Mouse (Mus musculus): ENCODE measurements around the gene Tnfsf13b. TPM values are rescaled to one million over a fixed set of nuclear protein-coding genes. Genes with fewer than 3 reads are reported as not detected.

The Tnfsf13b gene
- total RNA-seq (2017), result 0.68 TPM in 1 of 2 replicates, not detected in the other

DNA sequence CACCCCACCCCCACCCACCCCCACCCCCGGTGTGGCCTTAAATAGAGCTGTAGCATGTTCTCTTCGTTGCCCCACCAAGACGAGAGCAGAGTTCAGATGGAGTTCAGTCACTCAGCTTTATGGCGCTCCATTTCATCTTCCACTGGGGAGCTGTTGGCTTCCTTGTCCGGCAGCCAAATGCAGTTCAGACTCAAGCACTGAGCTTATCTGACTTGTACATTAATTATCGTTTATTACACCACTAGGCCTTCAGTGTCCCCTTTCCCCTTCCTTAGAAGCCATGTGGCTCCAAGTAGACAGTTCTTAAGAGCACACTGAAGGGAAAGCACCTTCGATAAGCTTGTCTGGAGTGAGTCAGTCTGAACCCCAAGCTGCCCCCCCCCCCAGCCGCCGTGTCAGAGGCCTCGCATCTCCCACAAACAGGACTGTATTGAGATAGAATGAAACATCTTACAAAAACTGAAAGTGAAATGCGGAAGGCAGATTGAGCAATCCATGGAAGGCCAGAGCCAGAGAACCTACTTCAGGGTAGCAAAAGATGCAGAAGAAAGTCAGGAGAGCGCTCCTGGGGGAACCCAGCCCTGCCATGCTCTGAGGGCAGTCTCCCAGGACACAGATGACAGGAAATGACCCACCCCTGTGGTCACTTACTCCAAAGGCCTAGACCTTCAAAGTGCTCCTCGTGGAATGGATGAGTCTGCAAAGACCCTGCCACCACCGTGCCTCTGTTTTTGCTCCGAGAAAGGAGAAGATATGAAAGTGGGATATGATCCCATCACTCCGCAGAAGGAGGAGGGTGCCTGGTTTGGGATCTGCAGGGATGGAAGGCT is at the start of gene Tnfsf13b:
Tnfsf13b (plus strand) TSS at position 312 of the 830 bp plus-strand sequence.
- ATAC-seq (replicated peaks; ENCODE audit: low read depth, poor library complexity, severe bottlenecking), result peak; percentile 89

DNA sequence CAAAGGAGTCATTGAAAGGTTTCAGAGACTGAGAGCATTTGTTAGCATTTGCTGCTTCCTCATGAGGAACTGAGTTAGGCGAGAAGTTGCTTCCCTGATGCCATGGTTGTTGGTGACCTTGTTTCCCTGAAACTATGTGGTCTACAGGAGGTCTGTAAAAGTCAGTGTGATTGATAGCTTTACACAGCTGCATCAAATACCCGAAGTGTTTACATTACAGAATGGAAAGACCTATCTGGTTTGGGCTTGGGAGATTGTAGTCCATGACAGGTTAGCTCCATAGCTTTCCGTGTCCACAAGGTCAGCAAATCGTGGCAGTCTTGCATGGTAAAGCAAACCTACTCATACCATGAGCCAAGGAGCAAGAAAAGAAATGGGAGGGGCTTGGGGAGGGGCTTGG is 47.9 kb upstream of the Tnfsf13b start:
- ATAC-seq (replicated peaks; ENCODE audit: low read depth, poor library complexity, severe bottlenecking), result no peak

DNA sequence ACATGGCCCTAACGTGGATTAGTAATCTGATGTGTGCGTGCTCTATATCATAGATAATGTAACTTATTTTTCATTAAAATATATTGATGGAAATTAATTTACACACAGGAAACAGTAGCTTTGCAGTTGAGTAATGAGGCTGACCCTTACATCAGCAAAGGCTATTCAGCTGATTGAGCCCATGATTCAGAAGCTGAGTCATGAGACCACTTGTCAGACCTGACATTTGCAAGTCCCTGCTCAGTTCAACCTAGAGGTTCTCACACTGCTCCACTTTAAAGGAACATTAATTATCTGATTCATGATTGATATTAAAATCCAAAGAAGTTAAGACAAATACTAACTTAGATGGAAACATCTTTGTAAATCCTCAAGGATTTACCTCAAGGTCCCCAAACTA is 46.3 kb upstream of the Tnfsf13b start:
- no peak for ATAC-seq (replicated peaks; ENCODE audit: low read depth, poor library complexity, severe bottlenecking)

DNA sequence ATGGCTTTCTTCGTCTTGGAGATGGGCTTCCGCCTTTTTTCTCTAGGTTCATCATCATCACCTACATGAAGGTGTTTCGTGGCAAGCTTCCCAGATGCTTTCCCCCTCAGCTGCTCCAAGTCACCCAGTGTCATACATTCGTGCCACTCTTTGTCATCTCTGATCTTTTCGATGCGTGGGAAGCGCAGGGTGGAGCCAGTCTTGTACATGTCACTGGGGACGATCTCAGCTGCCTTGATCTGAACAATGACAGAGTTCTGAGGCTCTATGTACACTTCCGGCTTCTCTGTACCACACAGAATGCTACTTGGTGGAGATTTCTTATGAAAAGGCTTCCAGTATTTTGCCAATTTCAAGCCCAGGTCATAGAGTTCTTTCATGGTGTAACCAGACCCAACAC is 34.4 kb upstream of the Tnfsf13b start:
- no peak for ATAC-seq (replicated peaks; ENCODE audit: low read depth, poor library complexity, severe bottlenecking)

DNA sequence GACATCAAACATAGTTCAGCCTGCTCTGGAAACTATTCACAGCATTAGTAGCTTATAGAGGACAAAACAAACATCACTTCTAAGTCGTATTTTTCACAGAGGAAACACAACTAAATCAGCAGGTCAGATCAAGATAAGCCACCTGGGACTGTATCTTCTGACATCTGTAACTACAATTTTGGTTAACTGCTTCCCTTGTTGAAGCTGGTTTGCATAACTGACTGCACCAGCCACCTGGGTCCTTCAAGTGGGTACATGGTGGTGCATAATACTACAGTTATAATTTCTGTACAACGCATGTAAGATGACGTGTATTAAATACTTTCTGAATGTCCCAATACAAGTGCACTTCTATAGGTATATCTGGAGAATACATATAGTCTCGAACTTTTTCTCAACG is 31.0 kb upstream of the Tnfsf13b start:
- ATAC-seq (replicated peaks; ENCODE audit: low read depth, poor library complexity, severe bottlenecking), result no peak

DNA sequence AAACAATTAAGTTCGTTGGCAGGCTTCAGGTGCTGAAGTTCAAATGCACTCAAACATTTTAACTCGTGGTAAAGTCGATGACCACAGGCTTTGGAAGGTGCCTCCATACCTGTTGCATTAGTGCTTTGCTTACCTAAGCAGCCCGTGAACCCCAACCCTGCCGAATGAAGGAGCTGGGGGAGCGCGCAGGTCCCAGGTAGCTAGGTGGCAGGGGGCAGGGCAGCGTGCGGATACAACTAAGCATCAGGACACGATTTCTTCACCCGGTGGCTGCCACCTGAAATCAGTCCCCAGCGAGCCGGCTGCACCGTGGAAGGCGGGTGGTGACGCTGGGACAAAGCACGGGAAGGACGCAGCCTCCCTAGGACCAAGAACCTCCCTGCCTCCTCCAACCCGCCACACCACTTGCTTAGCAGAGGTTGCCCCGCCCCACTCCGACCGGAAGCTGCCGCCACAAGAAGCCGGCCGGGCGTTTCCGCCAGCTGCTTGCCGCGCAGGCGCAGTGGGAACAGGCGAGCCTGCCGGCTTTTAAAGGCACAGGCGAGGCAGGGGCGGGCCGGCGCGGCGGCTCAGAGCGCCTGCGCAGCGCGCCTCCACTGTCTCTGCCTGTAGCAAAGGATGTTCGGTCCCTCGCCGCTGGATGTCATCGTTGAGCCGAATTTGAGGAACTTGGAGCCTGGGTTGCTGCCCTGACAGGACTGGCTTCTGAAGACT is 30.2 kb upstream of the Tnfsf13b start:
- peak; percentile 83 for ATAC-seq (replicated peaks; ENCODE audit: low read depth, poor library complexity, severe bottlenecking)

DNA sequence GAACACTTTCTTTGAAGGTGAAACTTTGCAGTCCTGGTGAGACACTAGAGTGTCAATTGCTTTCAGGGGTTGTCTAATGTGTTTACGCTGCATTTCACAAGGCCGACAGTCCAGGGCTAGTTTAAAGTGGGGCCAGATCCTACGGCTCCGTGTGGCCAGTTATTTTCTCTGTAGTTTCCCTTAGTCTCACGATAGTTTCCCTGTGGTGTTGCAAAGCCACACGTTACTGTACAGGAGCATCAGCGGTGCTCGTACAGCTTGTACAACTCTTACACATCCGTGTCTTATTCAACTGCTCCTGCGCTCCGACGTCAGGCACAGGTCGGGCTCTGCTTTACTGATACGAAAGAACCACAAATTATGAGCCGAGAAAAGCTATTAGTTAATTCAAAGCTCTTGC is 29.3 kb upstream of the Tnfsf13b start:
- ATAC-seq (replicated peaks; ENCODE audit: low read depth, poor library complexity, severe bottlenecking), result no peak

DNA sequence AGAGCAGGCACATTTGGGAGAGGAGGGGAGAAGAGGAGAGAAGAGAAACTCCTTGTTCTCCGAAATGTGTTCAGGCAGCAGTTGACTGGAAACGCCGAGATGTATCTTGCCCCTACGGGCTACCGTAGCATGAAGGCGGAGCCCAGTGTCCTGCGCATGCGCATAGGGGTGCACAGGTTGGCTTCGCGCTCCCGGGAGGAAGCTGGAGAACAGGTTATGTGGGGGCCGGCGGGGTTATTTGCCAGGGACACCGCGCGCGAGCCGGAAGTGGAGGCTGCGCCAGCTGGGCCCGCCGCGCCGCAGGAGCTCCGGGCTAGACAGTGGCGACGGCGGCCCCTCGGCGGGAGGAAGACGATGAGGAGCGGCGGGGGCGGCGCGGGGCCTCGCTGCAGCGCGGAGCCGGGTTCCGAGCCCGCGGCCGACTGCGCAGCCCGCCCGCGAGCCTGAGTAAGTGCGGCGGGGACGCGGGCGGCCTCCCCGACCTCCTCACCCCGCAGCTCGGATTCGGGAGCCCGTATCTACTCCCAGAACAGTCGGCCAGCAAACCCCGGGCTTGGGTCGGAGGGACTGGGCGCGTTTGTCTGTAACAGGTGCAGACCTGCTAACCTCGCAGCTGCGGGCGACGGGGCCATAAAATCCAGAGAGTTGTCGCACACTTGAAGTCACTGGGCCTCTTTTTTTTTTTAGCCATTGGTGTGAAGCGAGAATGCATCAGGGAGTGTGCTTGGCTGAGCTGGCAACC is 28.5 kb upstream of the Tnfsf13b start, which contains the start of the genes Lig4 and Abhd13:
Lig4 (minus strand) TSS at position 114 of the 742 bp plus-strand sequence.
Abhd13 (plus strand) TSS at position 135 of the 742 bp plus-strand sequence.
- ATAC-seq (replicated peaks; ENCODE audit: low read depth, poor library complexity, severe bottlenecking), result peak; percentile 78

DNA sequence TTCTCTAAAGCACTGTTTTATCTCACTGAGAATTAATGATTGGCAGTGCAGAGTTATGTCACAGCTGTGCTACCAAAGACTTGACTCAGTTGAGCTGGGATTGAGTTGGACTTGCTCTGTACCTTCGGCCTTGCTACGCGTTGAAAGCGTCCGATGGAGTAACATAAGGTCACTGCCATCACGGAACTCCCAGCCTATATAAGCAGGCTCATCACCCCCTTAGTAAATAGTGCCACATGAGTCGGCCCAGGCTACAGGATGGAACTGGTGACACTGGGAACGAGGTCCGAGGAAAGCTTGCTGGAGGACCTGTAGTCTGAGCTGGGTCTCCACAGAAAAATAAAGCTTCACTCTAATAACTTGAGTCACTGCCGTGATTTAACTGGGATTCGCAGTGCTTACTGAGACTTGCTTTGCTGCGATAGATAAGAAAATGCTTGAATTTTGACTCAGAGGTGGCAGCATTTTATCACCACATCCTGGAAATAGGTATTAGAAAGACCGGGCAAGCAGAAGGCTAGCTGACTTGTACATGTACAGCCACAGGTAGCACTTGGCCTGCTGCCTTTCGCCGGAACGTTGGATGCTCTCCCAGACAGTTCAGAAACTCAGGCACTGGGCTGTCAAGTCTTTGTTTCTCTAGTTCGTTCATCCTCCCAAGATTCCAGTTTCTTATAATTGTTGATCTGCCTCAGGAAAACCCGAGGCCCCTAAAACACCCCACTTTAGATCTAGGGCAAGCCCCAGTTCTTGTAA is 27.6 kb upstream of the Tnfsf13b start:
- no peak for ATAC-seq (replicated peaks; ENCODE audit: low read depth, poor library complexity, severe bottlenecking)

DNA sequence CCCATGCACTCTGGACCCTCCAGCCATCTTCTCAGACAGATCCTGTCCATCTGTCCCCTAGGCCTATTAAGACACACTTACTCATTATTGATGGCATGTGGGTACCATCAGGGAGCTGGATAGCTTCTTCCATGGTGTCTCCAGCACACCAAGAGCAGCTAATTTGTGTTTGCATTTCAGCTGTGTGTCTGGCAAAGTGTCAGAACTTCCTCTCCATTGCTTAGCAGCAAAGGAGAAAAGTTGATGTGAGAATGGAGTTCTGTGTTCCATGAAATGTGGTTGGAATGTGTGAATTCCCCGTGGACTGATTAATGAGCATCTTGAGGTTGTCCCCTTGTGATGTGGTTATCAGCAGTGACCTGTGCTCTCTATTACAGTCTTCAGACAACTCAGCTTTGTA is 26.5 kb upstream of the Tnfsf13b start:
- ATAC-seq (replicated peaks; ENCODE audit: low read depth, poor library complexity, severe bottlenecking), result no peak

DNA sequence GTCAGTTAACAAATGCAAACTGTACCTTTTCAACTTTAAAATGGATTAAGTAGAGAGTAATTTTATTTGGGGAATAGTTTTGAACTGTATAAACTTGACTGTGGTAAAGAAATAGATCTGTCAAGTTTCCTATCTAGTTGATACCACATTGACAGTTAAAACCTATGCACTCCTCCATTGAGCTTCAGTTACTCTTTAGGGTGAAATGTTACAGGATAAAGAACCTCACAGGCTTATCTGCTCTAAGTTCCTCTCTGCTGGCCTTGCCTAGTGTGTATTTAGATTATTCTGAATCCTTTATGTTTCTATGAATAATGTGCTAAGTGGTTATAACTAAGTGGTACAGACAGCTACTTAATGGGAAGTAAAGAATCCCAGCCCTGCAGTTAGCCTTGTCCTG is 26.1 kb upstream of the Tnfsf13b start:
- no peak for ATAC-seq (replicated peaks; ENCODE audit: low read depth, poor library complexity, severe bottlenecking)

DNA sequence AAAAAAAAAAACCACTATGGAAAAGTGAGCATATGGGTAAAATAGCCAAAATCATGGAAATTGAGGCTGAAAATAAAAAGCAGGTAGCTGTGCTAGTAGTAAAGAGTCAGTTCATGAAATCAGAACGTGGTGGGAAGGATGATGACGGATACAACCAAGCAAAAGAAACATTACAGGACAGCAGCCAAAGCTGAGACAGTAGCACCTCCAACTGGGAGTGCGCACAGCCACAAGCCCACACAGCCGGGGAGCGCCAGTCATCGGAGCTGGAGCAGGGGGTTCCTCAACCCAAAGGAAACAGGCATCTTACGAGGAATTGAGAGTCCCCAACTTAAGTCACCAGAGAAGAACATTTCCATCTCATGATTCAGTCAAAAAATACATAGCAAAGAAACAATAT is 2.2 kb upstream of the Tnfsf13b start:
- no peak for ATAC-seq (replicated peaks; ENCODE audit: low read depth, poor library complexity, severe bottlenecking)

DNA sequence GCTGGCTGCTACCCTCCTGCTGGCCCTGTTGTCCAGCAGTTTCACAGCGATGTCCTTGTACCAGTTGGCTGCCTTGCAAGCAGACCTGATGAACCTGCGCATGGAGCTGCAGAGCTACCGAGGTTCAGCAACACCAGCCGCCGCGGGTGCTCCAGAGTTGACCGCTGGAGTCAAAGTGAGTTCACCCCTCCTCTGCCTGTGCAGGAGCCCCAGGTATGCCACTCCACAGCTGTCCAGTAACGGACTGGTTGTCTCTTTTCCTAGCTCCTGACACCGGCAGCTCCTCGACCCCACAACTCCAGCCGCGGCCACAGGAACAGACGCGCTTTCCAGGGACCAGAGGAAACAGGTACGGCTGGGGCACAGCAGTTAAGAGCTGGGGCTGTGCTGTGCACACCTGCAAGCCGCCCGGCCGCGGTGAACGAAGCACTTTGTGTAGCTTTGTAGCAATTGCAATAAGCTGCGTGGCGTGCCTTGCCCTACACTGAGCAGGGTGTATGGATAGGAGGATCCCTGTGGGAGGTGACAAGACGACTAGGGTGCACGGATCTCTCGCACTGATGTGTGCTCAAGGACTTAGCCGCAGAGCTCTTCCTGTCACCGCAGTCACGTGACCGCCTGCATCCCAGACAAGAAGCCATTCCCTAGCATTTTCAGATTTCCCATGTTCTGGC is 856 bp downstream of the Tnfsf13b start:
- ATAC-seq (replicated peaks; ENCODE audit: low read depth, poor library complexity, severe bottlenecking), result peak; percentile 37

DNA sequence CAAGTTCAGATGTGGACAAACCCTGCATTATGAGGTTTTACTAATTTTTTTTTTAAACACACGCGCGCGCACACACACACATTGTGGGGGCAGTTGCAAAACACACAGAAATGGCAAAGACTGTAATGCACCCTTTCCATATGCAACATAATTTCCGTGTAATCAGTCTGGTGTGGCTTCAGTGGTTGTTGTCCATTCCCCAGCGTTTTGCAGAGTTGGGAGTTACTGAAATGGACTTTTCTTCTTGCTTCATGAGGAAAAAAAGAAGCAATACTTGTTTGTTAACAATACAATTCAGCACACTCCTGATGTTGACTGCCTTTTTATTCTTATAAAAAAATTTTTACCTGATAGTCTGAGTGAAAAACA is 1.4 kb downstream of the Tnfsf13b start:
- ATAC-seq (replicated peaks; ENCODE audit: low read depth, poor library complexity, severe bottlenecking), result peak; percentile 17; the same call in 1 of the 2 replicates

DNA sequence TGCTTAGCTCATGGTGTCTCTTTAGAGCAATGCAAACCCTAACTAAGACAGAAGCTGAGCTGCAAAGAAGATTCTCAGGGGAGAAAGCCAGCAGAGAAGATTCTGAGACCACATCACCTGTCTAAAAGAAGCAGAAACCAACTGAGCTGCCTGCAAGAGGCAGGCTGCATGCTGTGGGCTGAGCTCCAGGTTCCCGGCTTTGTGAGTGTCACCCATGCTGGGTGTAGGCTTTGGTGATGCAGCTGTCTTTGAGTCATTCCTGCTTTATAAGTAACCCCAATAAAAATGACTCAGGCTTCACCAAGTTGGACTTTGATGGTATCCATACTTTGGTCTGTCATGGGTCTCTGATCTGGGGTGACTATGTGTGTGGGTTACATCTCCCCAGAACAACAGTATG is 10.0 kb downstream of the Tnfsf13b start:
- ATAC-seq (replicated peaks; ENCODE audit: low read depth, poor library complexity, severe bottlenecking), result no peak

DNA sequence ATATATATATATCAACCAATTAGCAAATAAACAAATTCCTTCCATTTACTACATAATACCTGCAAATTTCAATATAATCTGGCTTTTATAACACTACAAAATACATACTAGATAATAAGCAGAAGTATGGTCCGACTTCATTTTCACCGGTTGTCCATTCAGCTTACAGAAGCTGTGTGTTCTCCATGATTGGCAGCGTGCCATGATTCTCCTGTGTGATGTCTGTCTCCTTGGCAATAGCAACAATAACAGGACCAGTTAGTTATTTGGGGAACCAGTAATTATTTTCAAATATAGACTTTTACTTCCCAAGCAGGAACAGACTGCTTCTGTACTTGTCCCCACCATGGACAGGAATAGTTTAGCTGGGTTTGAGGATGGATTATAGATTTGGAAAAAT is 11.0 kb downstream of the Tnfsf13b start:
- ATAC-seq (replicated peaks; ENCODE audit: low read depth, poor library complexity, severe bottlenecking), result no peak

DNA sequence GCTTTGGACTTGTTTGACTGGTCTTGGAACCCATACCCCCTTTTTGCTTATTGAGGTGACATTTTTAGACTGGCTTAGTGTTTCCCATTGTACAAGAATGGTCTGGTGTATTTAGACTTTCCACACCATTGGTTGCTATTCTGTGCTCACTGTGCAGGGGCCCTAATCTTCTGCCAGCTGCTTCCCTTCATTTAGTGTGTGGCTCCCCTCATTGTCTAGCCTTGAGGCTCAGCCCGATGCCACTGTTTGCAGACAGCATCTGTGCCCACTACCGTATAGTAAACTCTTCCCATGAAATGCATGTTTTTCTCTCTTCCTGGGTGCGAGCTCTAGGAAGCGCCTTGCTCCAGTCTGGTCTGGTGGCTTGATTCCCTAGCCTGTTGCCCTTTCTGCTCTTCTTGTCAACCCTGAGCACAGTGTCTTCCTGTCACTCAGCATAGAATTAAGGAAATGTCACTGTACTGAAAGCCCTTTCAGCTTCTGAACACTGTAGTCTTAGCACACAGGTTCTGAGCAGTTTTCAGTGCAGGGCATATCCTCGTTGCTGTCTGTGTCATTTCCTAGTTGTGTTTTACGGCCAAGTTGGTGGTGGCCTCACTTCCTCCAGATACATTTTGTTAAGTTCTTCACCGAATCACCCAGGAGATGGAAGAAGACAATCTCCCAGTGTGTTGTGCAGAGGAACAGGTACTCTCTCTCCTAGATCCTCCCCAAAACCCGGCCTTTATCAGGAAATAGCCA is 24.2 kb downstream of the Tnfsf13b start:
- 0 out of 2 replicates have a peak, but pooled peaks have one; percentile 22 for ATAC-seq (replicated peaks; ENCODE audit: low read depth, poor library complexity, severe bottlenecking)

DNA sequence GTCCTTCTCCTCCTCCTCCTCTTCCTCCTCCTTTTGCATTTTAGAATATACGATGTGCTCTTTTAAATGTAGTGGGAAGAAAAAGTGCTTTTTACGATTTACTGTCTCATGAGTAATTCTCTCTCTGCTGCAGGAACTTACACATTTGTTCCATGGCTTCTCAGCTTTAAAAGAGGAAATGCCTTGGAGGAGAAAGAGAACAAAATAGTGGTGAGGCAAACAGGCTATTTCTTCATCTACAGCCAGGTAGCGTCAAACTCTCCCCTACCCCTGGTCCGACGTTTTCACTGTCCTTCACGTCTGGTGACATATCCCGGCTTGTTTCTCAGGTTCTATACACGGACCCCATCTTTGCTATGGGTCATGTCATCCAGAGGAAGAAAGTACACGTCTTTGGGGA is 24.9 kb downstream of the Tnfsf13b start:
- no peak for ATAC-seq (replicated peaks; ENCODE audit: low read depth, poor library complexity, severe bottlenecking)

DNA sequence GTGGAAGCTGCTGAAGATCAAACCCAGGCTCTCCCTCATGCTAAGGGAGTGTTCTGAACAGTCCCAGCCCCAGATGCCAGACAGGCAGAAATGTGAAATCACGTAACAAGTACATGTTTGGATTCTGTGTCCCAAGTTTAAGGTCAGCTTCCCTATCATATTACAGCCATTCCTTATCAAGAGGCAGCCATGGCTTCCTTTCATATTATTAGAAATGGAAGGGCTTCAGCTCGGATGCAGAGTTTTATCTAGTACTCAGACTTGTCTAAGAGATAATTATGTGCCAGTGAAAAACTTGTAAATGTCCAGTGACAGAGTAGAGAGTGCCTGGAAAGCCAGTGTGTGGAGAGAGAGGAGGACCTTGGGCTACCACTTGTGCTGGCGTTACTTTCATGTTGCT is 34.6 kb downstream of the Tnfsf13b start:
- ATAC-seq (replicated peaks; ENCODE audit: low read depth, poor library complexity, severe bottlenecking), result no peak
